In genomic region chr9:62540736-62541135, GRCm38 (mm10) we compare ENCODE assay signal across 8 mouse cellular contexts. TPM values are rescaled to one million over a fixed set of nuclear protein-coding genes. Genes with fewer than 3 reads are reported as not detected.
A peak's percentile ranks its signal among the peaks of the same experiment; 100 is the strongest.
DNase-seq lines count a peak whose midpoint lies in the region; ATAC-seq and TF ChIP-seq lines count a peak whose summit lies in the region.

No protein-coding gene starts in this region.

- 0 out of 2 replicates have a peak overlapping the region, but pooled peaks have one; percentile 24 for H3K27ac ChIP-seq in lung, embryonic 14.5 days (ENCODE audit: low read depth)
- peak overlapping the region; percentile 75 for H3K27ac ChIP-seq in forebrain, embryonic 10.5 days
- H3K27ac ChIP-seq in heart, embryonic 12.5 days (ENCODE audit: poor library complexity, severe bottlenecking): no peak overlapping the region

- H3K4me2 ChIP-seq in lung, embryonic 14.5 days: no peak overlapping the region
- H3K4me2 ChIP-seq in heart, embryonic 12.5 days: no peak overlapping the region

- H3K4me3 ChIP-seq in lung, embryonic 14.5 days (ENCODE audit: low read depth, low read length): no peak overlapping the region
- no peak overlapping the region for H3K4me3 ChIP-seq in forebrain, embryonic 10.5 days
- H3K4me3 ChIP-seq in heart, embryonic 12.5 days: no peak overlapping the region

- no peak for ATAC-seq in lung, embryonic 14.5 days (ENCODE audit: insufficient read depth)
- ATAC-seq in heart, embryonic 12.5 days (ENCODE audit: insufficient number of reproducible peaks, low FRiP score): no peak

- no peaks in the 10 kb centered on the region for H3K36me3 ChIP-seq in lung, embryonic 14.5 days (ENCODE audit: insufficient read depth)
- H3K36me3 ChIP-seq in forebrain, embryonic 10.5 days (replicated peaks): no peaks in the 10 kb centered on the region
- no peaks in the 10 kb centered on the region for H3K36me3 ChIP-seq in heart, embryonic 12.5 days

- no peak overlapping the region for H3K9ac ChIP-seq in lung, embryonic 14.5 days
- H3K9ac ChIP-seq in heart, embryonic 12.5 days: no peak overlapping the region

- no peaks in the 10 kb centered on the region for H3K9me3 ChIP-seq in lung, embryonic 14.5 days (ENCODE audit: low read depth, low read length)
- H3K9me3 ChIP-seq in forebrain, embryonic 10.5 days: no peaks in the 10 kb centered on the region
- no peaks in the 10 kb centered on the region for H3K9me3 ChIP-seq in heart, embryonic 12.5 days (replicated peaks)

- peak; percentile 68 for DNase-seq in lung, embryonic 14.5 days
- no peak for DNase-seq in lung, adult 18-20 months
- no peak for DNase-seq in forebrain, embryonic 10.5 days (ENCODE audit: extremely low spot score, low spot score)
- DNase-seq in layer of hippocampus, postnatal 14 days (ENCODE audit: low spot score in 2 of 2): peak; percentile 86 to 91
- peak; percentile 63 for DNase-seq in retina, embryonic 14.5 days (ENCODE audit: low spot score)
- no peak for DNase-seq in spleen, adult 18-20 months
- DNase-seq in kidney, adult 18-20 months: no peak

- WGBS in lung, embryonic 14.5 days: 56% methylated on average over 10 of the region's 10 CpGs
- WGBS in forebrain, embryonic 10.5 days: 52% methylated on average over 10 of the region's 10 CpGs
- 66% methylated on average over 10 of the region's 10 CpGs for WGBS in heart, embryonic 12.5 days

- no peak for TF ChIP-seq CTCF in lung, embryonic 14.5 days (IDR thresholded peaks at IDR 0.05; ENCODE audit: low read depth)

- H3K27me3 ChIP-seq in lung, embryonic 14.5 days (ENCODE audit: insufficient read depth, low read length): no peaks in the 10 kb centered on the region
- H3K27me3 ChIP-seq in forebrain, embryonic 10.5 days (ENCODE audit: poor library complexity, severe bottlenecking): peaks cover 80% of the 10 kb centered on the region
- H3K27me3 ChIP-seq in heart, embryonic 12.5 days (replicated peaks): peaks cover 22% of the 10 kb centered on the region

- peaks cover 4% of the 10 kb centered on the region; the same call in 1 of the 2 replicates for H3K4me1 ChIP-seq in lung, embryonic 14.5 days (ENCODE audit: insufficient read depth)
- H3K4me1 ChIP-seq in forebrain, embryonic 10.5 days: peaks cover 58% of the 10 kb centered on the region
- peaks cover 5% of the 10 kb centered on the region for H3K4me1 ChIP-seq in heart, embryonic 12.5 days (replicated peaks)

RNA-seq across cellular contexts. Expression of gene Coro2b, which starts 3.9 kb away (rescaled TPM):
- 22.2 and 26.2 TPM in 2 replicates for polyA plus RNA-seq in lung, embryonic 14.5 days (2014; fragmentation: Nextera tagmentation; extraction: Ambion mirVana)
- polyA plus RNA-seq in forebrain, embryonic 10.5 days (2016; fragmentation: Nextera tagmentation; extraction: Ambion mirVana): 9.7 and 10.0 TPM in 2 replicates
- total RNA-seq in layer of hippocampus, postnatal 14 days (2021): 100 to 1,000 TPM; 188 to 193 TPM
- polyA plus RNA-seq in heart, embryonic 12.5 days (2016; fragmentation: Nextera tagmentation; extraction: Ambion mirVana): 5.8 and 6.0 TPM in 2 replicates

Comparison
In these comparisons a context has a peak if more than half of its experiments do, and no peak if none do; other contexts are left out.
1. DNase-seq: peak in lung, embryonic 14.5 days (single experiment), layer of hippocampus, postnatal 14 days (2 of 2) and retina, embryonic 14.5 days (single experiment); none in lung, adult 18-20 months (0 of 2), forebrain, embryonic 10.5 days (single experiment), spleen, adult 18-20 months (0 of 2) and kidney, adult 18-20 months (single experiment).